Mouse (Mus musculus): Measurements from ENCODE around the gene Haus5. TPM values are rescaled to one million over a fixed set of nuclear protein-coding genes. Genes with fewer than 3 reads are reported as not detected.
A peak's percentile ranks its signal among the peaks of the same experiment; 100 is the strongest.

The Haus5 gene
- total and polyA plus RNA-seq, 3 experiments = 32.3 to 50.9 (median 45.6) TPM

- TF ChIP-seq KAT2A (IDR thresholded peaks at IDR 0.05; ENCODE audit: insufficient replicate concordance, low read length) (no peak), MAX (IDR thresholded peaks at IDR 0.05; ENCODE audit: low read length) (peak; percentile 56; the same call in 1 of the 2 replicates), ZMIZ1 (IDR thresholded peaks at IDR 0.05; ENCODE audit: low read depth, low read length) (no peak), MYC (IDR thresholded peaks at IDR 0.05; ENCODE audit: low read depth, low read length) (peak; percentile 75; the same call in 1 of the 2 replicates), MAFK (IDR thresholded peaks at IDR 0.05; ENCODE audit: insufficient replicate concordance, low read length) (no peak), HCFC1 (IDR thresholded peaks at IDR 0.05; ENCODE audit: low read depth, low read length) (peak; percentile 39), GABPA (IDR thresholded peaks at IDR 0.05; ENCODE audit: insufficient replicate concordance, low read depth, low read length) (no peak), TBP (conservative IDR thresholded peaks at IDR 0.05; ENCODE audit: low read depth, low read length) (no peak), MEF2A (IDR thresholded peaks at IDR 0.05; ENCODE audit: borderline replicate concordance, low read depth, low read length) (peak; percentile 51; the same call in 1 of the 2 replicates), RAD21 (IDR thresholded peaks at IDR 0.05; ENCODE audit: low read depth, low read length) (peak; percentile 96), NRF1 (IDR thresholded peaks at IDR 0.05; ENCODE audit: low read depth, low read length) (0 out of 2 replicates have a peak, but pooled peaks have one; percentile 23), POLR2AphosphoS2 (IDR thresholded peaks at IDR 0.05; ENCODE audit: low read depth, low read length) (no peak), IRF4 (IDR thresholded peaks at IDR 0.05; ENCODE audit: low read depth, low read length) (peak; percentile 63; the same call in 1 of the 2 replicates), MXI1 (IDR thresholded peaks at IDR 0.05; ENCODE audit: low read depth, low read length) (0 out of 2 replicates have a peak, but pooled peaks have one; percentile 30), CHD1 (IDR thresholded peaks at IDR 0.05; ENCODE audit: low read depth, low read length) (no peak)
These were observed 57.0 kb downstream of the Haus5 start (continued) for GRCm38 (mm10) chr7:30607706-30608309.

- H3K36me3 ChIP-seq (replicated peaks in 1 of 2; ENCODE audit: control insufficient read depth in 1 of 2, insufficient read depth in 1 of 2, low read length in 1 of 2) = peaks cover 0 to 31% of the 10 kb centered on the region in 2 experiments
- H3K9me3 ChIP-seq (replicated peaks; ENCODE audit: low read length) = peaks cover 3% of the 10 kb centered on the region
- peaks cover 23 to 29% of the 10 kb centered on the region in 2 experiments for H3K4me1 ChIP-seq (ENCODE audit: control insufficient read depth in 1 of 2, insufficient read depth in 2 of 2)
- H3K9ac ChIP-seq (ENCODE audit: insufficient read depth, low read depth) = peak overlapping the region; percentile 51
- in situ Hi-C loops (cut with MboI; ENCODE audit: low pct_ligation_motif_present, low pct_unique_long_range_greater_than_20kb, low sequenced_read_pairs) (loop anchor here (5.0 kb wide), 1 partner anchor 48 kb away; the partner anchor contains the start of gene Lin37), dilution Hi-C loops (cut with MboI; ENCODE audit: extremely low pct_ligation_motif_present, extremely low pct_unique_long_range_greater_than_20kb, low sequenced_read_pairs) (no loop called here)
- peak overlapping the region; percentile 64 for H3K27ac ChIP-seq (ENCODE audit: insufficient read depth, low read depth)
- no peaks in the 10 kb centered on the region for H3K27me3 ChIP-seq (replicated peaks)
- peaks cover 3% of the 10 kb centered on the region for H3K79me2 ChIP-seq (replicated peaks; ENCODE audit: control insufficient read depth, extremely low read depth, insufficient read depth, poor library complexity, severe bottlenecking)
- DNase-seq (ENCODE audit: extremely low read depth) = no peak
- H3K4me3 ChIP-seq (replicated peaks in 1 of 3; ENCODE audit: low read depth in 2 of 3, low read length in 2 of 3, poor library complexity in 1 of 3) = peak overlapping the region in 2 of 3 experiments; percentile 23 to 60
- H3K4me2 ChIP-seq (ENCODE audit: insufficient read depth, low read depth, poor library complexity, severe bottlenecking) = peak overlapping the region; percentile 52
- TF ChIP-seq POLR2A (IDR thresholded peaks at IDR 0.05; ENCODE audit: low read depth, low read length) = peak; percentile 40; the same call in 1 of the 2 replicates
- no peak for TF ChIP-seq SIN3A (IDR thresholded peaks at IDR 0.05; ENCODE audit: low read length)
- no peak for TF ChIP-seq TBP (conservative IDR thresholded peaks at IDR 0.05; ENCODE audit: low read depth, low read length)
- no peak for TF ChIP-seq POLR2AphosphoS2 (IDR thresholded peaks at IDR 0.05; ENCODE audit: low read depth, low read length)
- no peak for TF ChIP-seq MAX (IDR thresholded peaks at IDR 0.05; ENCODE audit: low read length)
- no peak for TF ChIP-seq ZC3H11A (IDR thresholded peaks at IDR 0.05; ENCODE audit: low read depth, low read length)
- TF ChIP-seq CHD1 (IDR thresholded peaks at IDR 0.05; ENCODE audit: low read depth, low read length) = no peak
- TF ChIP-seq HCFC1 (IDR thresholded peaks at IDR 0.05; ENCODE audit: low read depth, low read length) = peak; percentile 26; the same call in 1 of the 2 replicates
- no peak for TF ChIP-seq GABPA (IDR thresholded peaks at IDR 0.05; ENCODE audit: insufficient replicate concordance, low read depth, low read length)
- TF ChIP-seq CTCF (conservative IDR thresholded peaks at IDR 0.05 in 1 of 2, IDR thresholded peaks at IDR 0.05 in 1 of 2; ENCODE audit: low read depth in 2 of 2, low read length in 2 of 2) = no peak
- TF ChIP-seq ZNF384 (IDR thresholded peaks at IDR 0.05; ENCODE audit: low read depth, low read length) = no peak
- peak; percentile 66 for TF ChIP-seq MYC (IDR thresholded peaks at IDR 0.05; ENCODE audit: low read depth, low read length)
- no peak for TF ChIP-seq NELFE (IDR thresholded peaks at IDR 0.05; ENCODE audit: low read depth, low read length)
- no peak for TF ChIP-seq EP300 (IDR thresholded peaks at IDR 0.05; ENCODE audit: low read length)
- no peak for TF ChIP-seq ZKSCAN1 (IDR thresholded peaks at IDR 0.05; ENCODE audit: borderline replicate concordance, low read depth, low read length)
- peak; percentile 90 for TF ChIP-seq ELF1 (IDR thresholded peaks at IDR 0.05; ENCODE audit: low read depth, low read length)
- no peak for TF ChIP-seq ZMIZ1 (IDR thresholded peaks at IDR 0.05; ENCODE audit: low read depth, low read length)
- TF ChIP-seq TCF12 (IDR thresholded peaks at IDR 0.05; ENCODE audit: low read depth, low read length) = peak; percentile 58
- TF ChIP-seq KAT2A (IDR thresholded peaks at IDR 0.05; ENCODE audit: insufficient replicate concordance, low read length) = no peak
- TF ChIP-seq IRF4 (IDR thresholded peaks at IDR 0.05; ENCODE audit: low read depth, low read length) = no peak
- TF ChIP-seq SMC3 (IDR thresholded peaks at IDR 0.05; ENCODE audit: low read depth, low read length) = no peak
- TF ChIP-seq PAX5 (IDR thresholded peaks at IDR 0.05; ENCODE audit: low read length) = no peak
- TF ChIP-seq MAFK (IDR thresholded peaks at IDR 0.05; ENCODE audit: insufficient replicate concordance, low read length) = no peak
- no peak for TF ChIP-seq JUND (conservative IDR thresholded peaks at IDR 0.05; ENCODE audit: low read depth, low read length)
- no peak; the same call in 1 of the 2 replicates for TF ChIP-seq USF1 (IDR thresholded peaks at IDR 0.05; ENCODE audit: low read depth, low read length)
- TF ChIP-seq MEF2A (IDR thresholded peaks at IDR 0.05; ENCODE audit: borderline replicate concordance, low read depth, low read length) = no peak
- no peak for TF ChIP-seq USF2 (conservative IDR thresholded peaks at IDR 0.05; ENCODE audit: low read depth, low read length)
- no peak for TF ChIP-seq JUN (IDR thresholded peaks at IDR 0.05; ENCODE audit: insufficient read depth, low read depth, low read length)
- no peak for TF ChIP-seq BHLHE40 (IDR thresholded peaks at IDR 0.05; ENCODE audit: low read depth, low read length)
- TF ChIP-seq ETS1 (conservative IDR thresholded peaks at IDR 0.05; ENCODE audit: low read depth, low read length) = no peak
- no peak for TF ChIP-seq RAD21 (IDR thresholded peaks at IDR 0.05; ENCODE audit: low read depth, low read length)
- TF ChIP-seq NRF1 (IDR thresholded peaks at IDR 0.05; ENCODE audit: low read depth, low read length) = 0 out of 2 replicates have a peak, but pooled peaks have one; percentile 26
These were observed 59.9 kb downstream of the Haus5 start for GRCm38 (mm10) chr7:30604944-30605343.

Measured in CH12.LX (cell line).